Comparison of ENCODE assay signal across 25 mouse cellular contexts in genomic region chr5:122204180-122204579, GRCm38 (mm10). TPM values are rescaled to one million over a fixed set of nuclear protein-coding genes. Genes with fewer than 3 reads are reported as not detected.
DNase-seq lines count a peak whose midpoint lies in the region; ATAC-seq lines count a peak whose summit lies in the region.
"Had no signal": no experiment of that assay in that cellular context is flagged by ENCODE, and none has a peak within 500 bp of the region (broad histone marks: within the 10 kb centered on the region; RNA-seq: fewer than 3 reads in every experiment).

No protein-coding gene starts in this region.

- H3K9ac ChIP-seq in midbrain, embryonic 13.5 days (replicated peaks), result no peak overlapping the region
- H3K9ac ChIP-seq: forebrain, embryonic 13.5 days; heart, embryonic 13.5 days; hindbrain, embryonic 12.5 days; hindbrain, embryonic 15.5 days had no signal

- H3K4me3 ChIP-seq in limb, embryonic 10.5 days, result no peak overlapping the region
- no peak overlapping the region for H3K4me3 ChIP-seq in midbrain, embryonic 13.5 days (replicated peaks)
- H3K4me3 ChIP-seq: forebrain, embryonic 10.5 days; forebrain, embryonic 13.5 days; heart, adult 2 months; heart, embryonic 10.5 days; heart, embryonic 13.5 days; hindbrain, embryonic 12.5 days; hindbrain, embryonic 15.5 days had no signal

- 0 out of 2 replicates have a peak overlapping the region, but pooled peaks have one; percentile 9 for H3K27ac ChIP-seq in limb, embryonic 10.5 days
- H3K27ac ChIP-seq in midbrain, embryonic 13.5 days, result no peak overlapping the region
- H3K27ac ChIP-seq: forebrain, embryonic 10.5 days; forebrain, embryonic 13.5 days; heart, adult 2 months; heart, embryonic 10.5 days; heart, embryonic 13.5 days; hindbrain, embryonic 12.5 days; hindbrain, embryonic 15.5 days had no signal

- no peak overlapping the region for H3K4me2 ChIP-seq in midbrain, embryonic 13.5 days (replicated peaks)
- H3K4me2 ChIP-seq: forebrain, embryonic 13.5 days; heart, embryonic 13.5 days; hindbrain, embryonic 12.5 days; hindbrain, embryonic 15.5 days had no signal

- 75% methylated on average over 2 of the region's 2 CpGs for WGBS in limb, embryonic 10.5 days
- 82% methylated on average over 2 of the region's 2 CpGs for WGBS in midbrain, embryonic 13.5 days

- no peaks in the 10 kb centered on the region for H3K36me3 ChIP-seq in limb, embryonic 10.5 days
- no peaks in the 10 kb centered on the region for H3K36me3 ChIP-seq in midbrain, embryonic 13.5 days
- H3K36me3 ChIP-seq: forebrain, embryonic 10.5 days; heart, embryonic 10.5 days; heart, embryonic 13.5 days; hindbrain, embryonic 12.5 days; hindbrain, embryonic 15.5 days had no signal

- peaks cover 10% of the 10 kb centered on the region for H3K4me1 ChIP-seq in limb, embryonic 10.5 days
- H3K4me1 ChIP-seq in midbrain, embryonic 13.5 days (replicated peaks), result peaks cover 3% of the 10 kb centered on the region
- H3K4me1 ChIP-seq: hindbrain, embryonic 15.5 days had no signal

- no peaks in the 10 kb centered on the region for H3K9me3 ChIP-seq in limb, embryonic 10.5 days (replicated peaks)
- no peaks in the 10 kb centered on the region for H3K9me3 ChIP-seq in midbrain, embryonic 13.5 days
- H3K9me3 ChIP-seq: forebrain, embryonic 13.5 days; hindbrain, embryonic 15.5 days had no signal

- no peaks in the 10 kb centered on the region for H3K27me3 ChIP-seq in limb, embryonic 10.5 days (ENCODE audit: low read depth, poor library complexity, severe bottlenecking)
- no peaks in the 10 kb centered on the region for H3K27me3 ChIP-seq in midbrain, embryonic 13.5 days
- H3K27me3 ChIP-seq: forebrain, embryonic 13.5 days; hindbrain, embryonic 12.5 days; hindbrain, embryonic 15.5 days had no signal

- peak; percentile 42 for DNase-seq in 416B (ENCODE audit: low read depth)
- no peak for DNase-seq in limb, embryonic 10.5 days (ENCODE audit: low spot score)
- DNase-seq in frontal cortex, postnatal 10 days (ENCODE audit: low spot score in 2 of 2), result no peak
- DNase-seq in thymus, postnatal 36 days, result no peak
- DNase-seq: adrenal gland, postnatal 10 days; B cell, adult 2 months; cerebellum, adult 11 months; cerebellum, adult 2 months; cerebellum, adult 9-11 months; cerebellum, postnatal 36 days; gastrocnemius, postnatal 25 days; heart, adult 2 months; heart, postnatal 14 days; heart, postnatal 4 days had no signal

- ATAC-seq in common myeloid progenitor, adult 5-6 weeks (replicated peaks; ENCODE audit: low read depth, poor library complexity, severe bottlenecking), result peak; percentile 88
- no peak for ATAC-seq in midbrain, embryonic 13.5 days
- ATAC-seq: activated CD4-positive, CD25-positive, alpha-beta regulatory T cell, adult 4 months; forebrain, embryonic 13.5 days; forebrain, embryonic 16.5 days; intestine, postnatal 0 days had no signal

RNA-seq across cellular contexts. Expression of gene Hvcn1, which starts 2.4 kb away (rescaled TPM):
- 9.2 and 9.3 TPM in 2 replicates for total RNA-seq in common myeloid progenitor, adult 5-6 weeks (2017)
- 9.6 and 11.8 TPM in 2 replicates for polyA plus RNA-seq in limb, embryonic 10.5 days (2016; fragmentation: Nextera tagmentation; extraction: Ambion mirVana)
- 4.0 and 4.1 TPM in 2 replicates for polyA plus RNA-seq in midbrain, embryonic 13.5 days (2015; fragmentation: Nextera tagmentation; extraction: Ambion mirVana)

RNA-seq across cellular contexts. Expression of gene Ppp1cc, which starts 46.1 kb away (rescaled TPM):
- 207 and 220 TPM in 2 replicates for total RNA-seq in common myeloid progenitor, adult 5-6 weeks (2017)
- polyA plus RNA-seq in limb, embryonic 10.5 days (2016; fragmentation: Nextera tagmentation; extraction: Ambion mirVana), result 373 and 383 TPM in 2 replicates
- 235 and 262 TPM in 2 replicates for polyA plus RNA-seq in midbrain, embryonic 13.5 days (2015; fragmentation: Nextera tagmentation; extraction: Ambion mirVana)
